Mouse (Mus musculus) embryo, embryonic 10 days (tissue): ENCODE results near the gene Cdc42bpa.

ENCODE experiments used
- DNase-seq: peaks from one replicate; pipeline ENCODE4 v3.0.0-alpha.2; 2015; ENCODE audit warnings: low spot score

Gene Cdc42bpa

GRCm38 (mm10) chr1:180192866-180193265 is 232.6 kb downstream of the Cdc42bpa start:
- no peak for DNase-seq

GRCm38 (mm10) chr1:180193391-180193935 is 233.2 kb downstream of the Cdc42bpa start:
- DNase-seq: no peak

- no peak for DNase-seq
Measured at GRCm38 (mm10) chr1:180194048-180194447, 233.8 kb downstream of the Cdc42bpa start.

- DNase-seq: peak; percentile 58
Measured at GRCm38 (mm10) chr1:180194781-180195471, 234.7 kb downstream of the Cdc42bpa start.

GRCm38 (mm10) chr1:180195703-180196381 is 235.6 kb downstream of the Cdc42bpa start:
- peak; percentile 99 for DNase-seq

- DNase-seq: no peak
Measured at GRCm38 (mm10) chr1:180196508-180196907, 236.2 kb downstream of the Cdc42bpa start.

GRCm38 (mm10) chr1:180197956-180198355 is 237.7 kb downstream of the Cdc42bpa start:
- no peak for DNase-seq

- DNase-seq: no peak
Measured at GRCm38 (mm10) chr1:180198959-180199714, 238.9 kb downstream of the Cdc42bpa start, which contains the start of gene Coq8a. Coq8a (minus strand) TSS chr1:180199602.

- no peak for DNase-seq
Measured at GRCm38 (mm10) chr1:180199715-180200050, 239.4 kb downstream of the Cdc42bpa start.

GRCm38 (mm10) chr1:180200722-180201121 is 240.4 kb downstream of the Cdc42bpa start:
- no peak for DNase-seq

- DNase-seq: no peak
Measured at GRCm38 (mm10) chr1:180208370-180208769, 248.1 kb downstream of the Cdc42bpa start.

GRCm38 (mm10) chr1:180210031-180210432 is 249.8 kb downstream of the Cdc42bpa start:
- DNase-seq: no peak

GRCm38 (mm10) chr1:180210781-180211271 is 250.6 kb downstream of the Cdc42bpa start:
- DNase-seq: no peak

- DNase-seq: no peak
Measured at GRCm38 (mm10) chr1:180212911-180213310, 252.6 kb downstream of the Cdc42bpa start.

GRCm38 (mm10) chr1:180215044-180215443 is 254.8 kb downstream of the Cdc42bpa start:
- DNase-seq: peak; percentile 84
